Mouse (Mus musculus) spleen, adult 12 weeks (tissue): Measurements from ENCODE around the gene Kcnmb3.

ENCODE experiments used
- DNase-seq: peaks from one replicate; pipeline ENCODE4 v3.0.0; 2022; ENCODE audit warnings: low spot score

Kcnmb3 gene

DNA sequence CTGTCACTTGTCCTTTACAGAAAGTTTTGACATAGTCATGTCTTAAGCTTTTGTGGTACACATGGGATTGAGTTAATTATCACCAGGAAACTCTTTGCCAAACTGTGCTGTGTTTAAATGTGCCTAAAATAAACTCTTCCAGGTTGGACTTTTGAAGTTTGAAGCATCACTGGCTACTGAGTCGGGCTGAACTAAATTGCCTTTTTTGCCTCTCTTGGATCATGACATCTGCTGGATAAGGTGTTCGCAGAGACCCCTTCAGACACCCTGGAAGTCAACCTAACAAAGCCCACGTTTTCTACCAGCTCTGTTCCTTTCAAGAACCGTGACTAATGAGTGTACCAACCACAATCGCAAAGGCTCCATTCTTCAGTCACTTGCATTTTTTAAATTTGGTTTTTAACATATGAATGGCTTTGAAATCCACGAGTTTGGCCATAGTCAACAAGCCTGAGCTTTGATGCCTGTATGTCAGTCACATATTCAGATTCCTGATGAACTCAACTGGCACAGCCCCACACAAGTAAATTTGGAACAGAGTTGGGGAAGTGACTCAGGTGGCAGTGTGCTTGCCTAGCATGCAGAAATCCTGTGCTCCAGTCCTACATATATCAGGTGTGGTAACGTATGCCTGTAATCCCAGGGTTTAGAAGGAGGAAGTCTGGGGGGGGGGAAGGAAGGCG is 3.2 kb upstream of the Kcnmb3 start:
- DNase-seq: no peak

- DNase-seq: no peak
These were observed 2.5 kb upstream of the Kcnmb3 start for GRCm38 (mm10) chr3:32494387-32495087.

DNA sequence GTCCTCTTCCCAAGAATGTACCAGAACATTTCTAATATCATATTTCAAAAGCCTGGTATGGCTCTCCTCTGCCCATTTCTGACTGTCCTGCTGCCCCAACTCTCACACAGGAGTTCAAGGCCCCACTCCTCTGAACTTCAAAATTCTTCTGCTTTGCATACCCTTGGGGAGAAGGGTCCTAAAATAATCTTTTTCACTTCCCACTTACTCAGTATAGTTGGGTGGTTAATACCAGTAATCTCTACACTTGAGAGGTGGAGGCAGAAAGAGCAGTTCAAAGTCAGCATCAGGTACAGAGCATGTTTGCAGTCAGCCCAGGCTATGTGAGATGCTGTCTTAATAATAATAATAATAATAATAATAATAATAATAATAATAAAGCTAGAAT is 1.1 kb downstream of the Kcnmb3 start:
- DNase-seq: no peak

DNA sequence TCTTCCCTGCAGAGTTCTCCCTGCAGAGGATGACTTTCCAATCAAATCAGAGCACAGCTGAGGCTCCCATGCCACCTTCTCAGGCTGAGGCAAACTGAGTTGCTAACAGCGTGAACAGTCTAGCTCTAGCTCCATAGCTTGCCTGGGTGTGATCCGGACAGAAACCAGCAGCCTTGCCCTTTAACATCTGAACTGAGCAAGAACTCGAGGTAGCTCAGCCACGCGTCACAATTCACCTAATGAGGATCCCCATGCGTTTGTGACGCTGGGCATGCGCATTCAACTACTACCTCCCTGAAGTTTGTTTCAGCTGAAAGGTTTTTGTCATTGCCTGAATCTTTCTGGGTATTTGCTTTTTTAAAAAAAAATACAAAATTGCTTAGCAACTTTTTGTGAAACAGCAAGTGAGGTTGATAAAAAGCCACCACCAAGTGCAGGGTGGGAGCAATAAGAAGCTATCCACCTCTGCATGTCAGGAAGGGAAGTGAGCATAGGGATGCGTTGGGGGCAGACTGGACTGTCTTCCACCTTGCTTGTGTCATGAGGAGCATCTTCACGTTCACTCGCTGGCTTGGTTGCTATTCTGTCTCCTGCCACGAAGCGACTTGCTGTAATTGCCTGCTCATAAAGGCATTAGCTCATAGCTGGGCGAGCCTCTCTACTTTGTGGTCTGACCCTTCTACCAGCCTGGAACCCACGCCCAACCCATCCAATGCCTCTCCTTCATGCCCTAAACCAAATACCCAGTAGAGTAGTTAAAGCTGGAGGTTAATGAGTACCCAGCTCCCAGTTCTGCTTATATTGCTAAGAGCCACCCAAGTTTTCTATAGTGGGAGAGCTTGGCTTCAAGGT is 1.7 kb downstream of the Kcnmb3 start:
- peak; percentile 28 for DNase-seq

GRCm38 (mm10) chr3:32488172-32488571 is 3.9 kb downstream of the Kcnmb3 start:
- no peak for DNase-seq

DNA sequence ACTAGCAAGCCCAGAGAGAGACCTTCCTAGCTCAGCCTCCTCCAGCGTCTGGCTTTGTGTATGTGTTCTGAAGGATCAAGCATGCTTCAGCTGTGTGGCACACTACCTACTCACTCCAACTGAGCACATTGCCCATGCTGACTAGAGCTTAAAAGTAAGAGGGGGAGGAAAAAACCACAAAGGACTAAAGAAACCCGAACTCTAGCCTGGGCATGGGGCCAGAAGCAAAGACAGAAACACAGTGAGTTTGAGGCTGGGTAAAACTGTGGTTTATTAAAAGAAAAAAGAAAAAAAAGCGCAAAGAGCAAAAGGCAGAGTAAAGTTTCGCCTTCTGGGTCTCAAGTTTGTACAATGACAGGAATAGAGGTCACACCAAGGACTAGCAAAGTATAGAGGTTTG is 5.5 kb downstream of the Kcnmb3 start:
- no peak for DNase-seq

- no peak for DNase-seq
These were observed 9.0 kb downstream of the Kcnmb3 start for GRCm38 (mm10) chr3:32483035-32483434.

GRCm38 (mm10) chr3:32479961-32480360 is 12.1 kb downstream of the Kcnmb3 start:
- no peak for DNase-seq

DNA sequence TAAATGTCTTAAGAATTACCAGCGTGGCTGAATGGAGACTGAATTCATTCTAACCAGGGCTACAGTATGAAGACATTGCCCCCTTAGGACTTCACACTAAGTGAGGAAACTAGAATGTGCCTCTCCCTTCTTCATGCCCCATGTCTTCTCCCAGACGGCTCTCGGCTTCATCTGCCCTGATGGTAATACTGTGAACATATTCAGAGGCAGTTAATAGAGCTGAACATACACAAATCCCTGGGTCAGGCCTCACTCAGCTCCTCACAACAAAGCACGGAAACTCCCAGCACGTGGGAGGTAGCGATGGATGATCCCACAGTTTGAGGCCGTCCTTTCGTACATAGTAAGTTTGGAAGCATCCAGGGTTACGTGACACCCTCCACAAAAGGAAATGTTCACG is 18.8 kb downstream of the Kcnmb3 start:
- DNase-seq: no peak

GRCm38 (mm10) chr3:32472191-32472900 is 19.7 kb downstream of the Kcnmb3 start:
- no peak for DNase-seq

GRCm38 (mm10) chr3:32471098-32471497 is 20.9 kb downstream of the Kcnmb3 start:
- DNase-seq: no peak

DNA sequence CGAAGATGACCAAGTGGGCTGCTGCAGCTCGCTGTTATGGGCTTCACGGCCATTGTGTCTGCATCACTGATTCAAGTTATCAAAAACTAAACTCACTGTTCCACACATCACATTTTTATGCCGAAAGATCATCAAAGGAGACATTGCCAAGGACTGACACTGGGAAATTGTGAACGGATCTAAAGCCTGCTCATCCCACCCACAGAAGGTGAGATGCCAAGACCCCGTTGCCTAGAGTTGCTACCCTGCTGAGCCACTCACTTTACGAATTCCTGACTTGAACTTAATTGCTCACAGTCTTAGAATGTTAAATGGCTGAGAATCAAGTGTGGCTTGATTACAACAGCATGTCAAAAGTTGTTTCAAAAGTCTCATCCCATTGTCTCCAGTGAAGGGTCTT is 21.6 kb downstream of the Kcnmb3 start:
- DNase-seq: no peak

- no peak for DNase-seq
These were observed 23.6 kb downstream of the Kcnmb3 start for GRCm38 (mm10) chr3:32468411-32468810.

GRCm38 (mm10) chr3:32467321-32467720 is 24.7 kb downstream of the Kcnmb3 start:
- DNase-seq: no peak

DNA sequence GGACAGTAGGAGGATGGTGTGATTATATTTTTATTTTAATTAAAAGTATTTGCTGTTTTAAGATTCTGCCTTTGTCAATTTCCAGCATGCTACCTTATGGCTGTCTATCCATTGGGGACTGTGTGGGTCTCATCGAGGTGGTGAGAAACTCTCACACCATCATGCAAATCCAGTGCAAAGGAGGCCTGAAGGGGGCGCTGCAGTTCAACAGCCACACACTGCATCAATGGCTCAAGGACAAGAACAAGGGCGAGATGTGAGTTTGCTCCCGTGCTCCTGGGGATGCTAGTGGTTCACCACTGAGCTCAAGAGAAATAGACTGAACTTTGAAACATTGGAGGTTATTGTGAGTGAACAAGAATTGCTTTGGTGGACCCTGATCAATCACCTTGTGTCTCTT is 32.3 kb downstream of the Kcnmb3 start:
- peak; percentile 30 for DNase-seq

DNA sequence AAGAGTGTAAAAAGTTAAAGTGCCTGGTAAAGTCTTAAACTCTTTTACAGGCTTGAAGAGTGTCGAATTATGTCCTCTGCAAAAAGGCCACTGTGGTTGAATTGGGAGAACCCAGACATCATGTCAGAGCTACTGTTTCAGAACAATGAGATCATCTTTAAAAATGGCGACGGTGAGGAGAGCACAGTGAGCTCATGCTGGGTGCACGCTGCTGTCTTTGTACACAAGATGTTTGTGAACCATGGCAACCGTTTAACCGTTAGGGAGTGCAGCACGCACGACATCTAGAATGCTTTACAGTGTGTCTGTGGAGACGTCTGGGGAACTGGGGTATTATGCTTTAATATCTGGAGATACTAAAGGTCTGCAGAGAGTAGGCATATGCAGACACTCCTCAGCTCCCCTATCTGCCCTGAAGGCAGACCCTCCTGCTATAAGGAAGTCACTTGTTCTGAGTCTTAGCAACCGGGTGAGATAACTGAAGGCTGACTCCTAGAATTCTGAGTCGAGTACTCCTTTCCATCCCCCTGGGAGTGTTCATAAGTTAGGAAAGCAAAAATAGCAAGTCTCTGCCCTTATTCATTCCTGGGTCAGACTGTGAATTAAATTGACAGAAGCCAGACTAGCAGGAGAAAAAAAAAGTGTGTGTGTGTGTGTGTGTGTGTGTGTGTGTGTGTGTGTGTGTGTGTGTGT is 37.6 kb downstream of the Kcnmb3 start:
- no peak for DNase-seq

DNA sequence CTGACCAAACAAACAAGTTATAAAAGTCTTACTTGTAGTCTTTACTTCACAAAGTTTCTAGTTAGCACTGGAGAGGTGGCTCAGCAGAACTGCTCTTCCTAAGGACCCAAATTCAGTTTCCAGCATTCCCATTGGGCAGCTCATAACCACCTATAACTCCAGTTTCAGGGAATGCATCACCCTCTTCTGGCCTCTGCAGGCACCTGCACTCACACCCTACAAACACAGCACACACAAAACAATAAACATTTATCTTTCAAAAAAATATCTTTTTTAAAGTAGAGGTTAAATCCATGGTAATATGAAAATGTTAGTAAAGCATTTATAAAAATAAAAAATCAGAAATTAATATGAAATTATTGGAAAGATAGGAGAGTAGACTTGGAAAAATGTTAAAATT is 50.3 kb downstream of the Kcnmb3 start:
- DNase-seq: no peak

- DNase-seq: no peak
These were observed 53.3 kb downstream of the Kcnmb3 start for GRCm38 (mm10) chr3:32438716-32439115.

- no peak for DNase-seq
These were observed 54.2 kb downstream of the Kcnmb3 start for GRCm38 (mm10) chr3:32437820-32438219.

DNA sequence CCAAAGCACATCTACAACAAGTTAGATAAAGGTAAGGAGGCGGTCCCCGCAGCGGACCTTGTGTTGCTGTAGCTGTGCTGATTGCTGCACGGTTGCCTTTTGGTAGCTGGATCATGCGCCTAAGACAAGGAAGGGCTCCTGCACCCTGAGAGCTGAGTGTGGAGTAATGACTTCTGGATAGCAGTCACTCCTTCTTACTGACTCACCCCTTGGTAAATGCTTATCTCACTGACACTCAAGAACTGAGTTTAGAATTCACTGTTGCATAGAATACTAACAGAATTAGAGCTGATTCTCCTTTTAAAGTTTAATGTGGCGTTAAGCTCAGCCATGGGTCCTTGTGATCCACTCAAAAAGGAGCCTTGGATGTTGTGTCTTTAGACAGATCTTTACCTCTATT is 54.7 kb downstream of the Kcnmb3 start:
- no peak for DNase-seq

DNA sequence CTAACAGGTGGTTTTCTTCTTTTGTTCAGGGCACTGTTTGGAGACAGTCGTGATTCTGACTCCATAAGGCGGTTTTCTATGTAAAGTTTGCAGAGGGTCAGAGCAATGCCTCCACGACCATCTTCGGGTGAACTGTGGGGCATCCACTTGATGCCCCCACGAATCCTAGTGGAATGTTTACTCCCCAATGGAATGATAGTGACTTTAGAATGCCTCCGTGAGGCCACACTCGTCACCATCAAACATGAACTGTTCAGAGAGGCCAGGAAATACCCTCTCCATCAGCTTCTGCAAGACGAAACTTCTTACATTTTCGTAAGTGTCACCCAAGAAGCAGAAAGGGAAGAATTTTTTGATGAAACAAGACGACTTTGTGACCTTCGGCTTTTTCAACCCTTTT is 55.9 kb downstream of the Kcnmb3 start:
- DNase-seq: no peak

- DNase-seq: no peak
These were observed 58.0 kb downstream of the Kcnmb3 start for GRCm38 (mm10) chr3:32434016-32434415.
